Mouse (Mus musculus) erythroblast, embryonic 14.5 days (primary cell): ENCODE data around the gene Atp5d.

Source experiments
- GATA1 ChIP-seq: IDR thresholded peaks from 2 replicates; pipeline ENCODE4 v1.6.1; 2012; ENCODE audit warnings: low read length, inconsistent platforms, mixed read lengths
- TAL1 ChIP-seq: IDR thresholded peaks from 3 replicates; pipeline ENCODE4 v1.6.1; 2012; ENCODE audit warnings: low read length, inconsistent platforms, mixed read lengths

DNA sequence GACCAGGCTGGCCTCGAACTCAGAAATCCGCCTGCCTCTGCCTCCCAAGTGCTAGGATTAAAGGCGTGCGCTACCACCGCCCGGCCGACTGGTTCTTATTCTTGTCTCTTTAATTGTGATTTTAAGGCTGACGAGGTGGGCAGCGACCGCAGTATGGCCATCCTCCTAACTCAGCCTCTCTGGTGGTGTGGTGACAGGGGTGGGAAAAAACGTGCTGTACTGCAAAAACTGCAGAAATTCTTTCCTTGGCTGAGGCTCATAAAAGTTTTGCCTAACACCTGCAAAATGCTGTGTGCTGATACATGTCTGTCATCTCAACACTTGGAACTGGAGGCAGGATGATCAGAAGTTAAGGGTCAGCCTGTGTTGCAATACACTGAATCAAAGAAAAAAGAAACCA is 34.9 kb downstream of the Atp5d start:
- TF ChIP-seq GATA1, result no peak
- TF ChIP-seq TAL1, result no peak
